Mouse (Mus musculus) heart, embryonic 12.5 days (tissue): ENCODE measurements at regions not wholly inside any gene's neighbourhood (a gene's known extent, or its start where the extent isn't known, plus 50 kb on each side); places are given as distances from the start of the nearest gene placed in this dataset.

ENCODE experiments used
- ATAC-seq: fragments of 200-750 bp; cut with Nextera tagmentation; 2 replicates; pipeline ENCODE4 v1.8.0; 2017; ENCODE audit warnings: moderate TSS enrichment, moderate library complexity; ENCODE audit not compliant: insufficient number of reproducible peaks, low FRiP score
- H3K27ac ChIP-seq: fragments of 300-500 bp; sonication (generic); 2 replicates; pipeline ENCODE4 v1.5.1; 2016; ENCODE audit warnings: mild to moderate bottlenecking, moderate library complexity; ENCODE audit not compliant: poor library complexity, severe bottlenecking
- H3K27me3 ChIP-seq: fragments of 300-500 bp; sonication (generic); replicated peaks from 2 replicates; pipeline ENCODE4 v1.6.1; 2016; ENCODE audit warnings: mild to moderate bottlenecking, moderate library complexity
- H3K36me3 ChIP-seq: fragments of 300-500 bp; sonication (generic); 2 replicates; pipeline ENCODE4 v1.6.1; 2016; ENCODE audit warnings: mild to moderate bottlenecking, moderate library complexity
- H3K4me1 ChIP-seq: fragments of 300-500 bp; sonication (generic); replicated peaks from 2 replicates; pipeline ENCODE4 v1.6.1; 2016; ENCODE audit warnings: mild to moderate bottlenecking
- H3K4me2 ChIP-seq: fragments of 300-500 bp; sonication (generic); 2 replicates; pipeline ENCODE4 v1.6.1; 2016; ENCODE audit warnings: mild to moderate bottlenecking, moderate library complexity
- H3K4me3 ChIP-seq: fragments of 300-500 bp; sonication (generic); 2 replicates; pipeline ENCODE4 v1.5.1; 2016; ENCODE audit warnings: mild to moderate bottlenecking
- H3K9ac ChIP-seq: fragments of 300-500 bp; sonication (generic); 2 replicates; pipeline ENCODE4 v1.6.1; 2016; ENCODE audit warnings: mild to moderate bottlenecking, moderate library complexity
- H3K9me3 ChIP-seq: fragments of 300-500 bp; sonication (generic); replicated peaks from 2 replicates; pipeline ENCODE4 v1.6.1; 2016; ENCODE audit warnings: mild to moderate bottlenecking, moderate library complexity
- WGBS: fragments of 180-500 bp; shearing (Covaris S2); methylation state at CpG from one replicate; pipeline ENCODE4 v1.1.7; 2016; 5-methylcytosine and 5-hydroxymethylcytosine counted together

- Histone ChIP-seq H3K27ac (no peak overlapping the region), H3K9me3 (no peaks in the 10 kb centered on the region), H3K36me3 (no peaks in the 10 kb centered on the region), H3K27me3 (no peaks in the 10 kb centered on the region), H3K9ac (no peak overlapping the region), H3K4me2 (no peak overlapping the region), H3K4me1 (no peaks in the 10 kb centered on the region), H3K4me3 (no peak overlapping the region)
- WGBS: 29% methylated on average over 5 of the region's 5 CpGs
- no peak for ATAC-seq
Measured at GRCm38 (mm10) chr6:133904501-133904900, 50.9 kb upstream of the Kap start.

GRCm38 (mm10) chr6:133934667-133935066, 81.1 kb upstream of the Kap start:
- no peak for ATAC-seq
- WGBS: 87% methylated on average over 7 of the region's 7 CpGs
- no peaks in the 10 kb centered on the region for H3K9me3 ChIP-seq

DNA sequence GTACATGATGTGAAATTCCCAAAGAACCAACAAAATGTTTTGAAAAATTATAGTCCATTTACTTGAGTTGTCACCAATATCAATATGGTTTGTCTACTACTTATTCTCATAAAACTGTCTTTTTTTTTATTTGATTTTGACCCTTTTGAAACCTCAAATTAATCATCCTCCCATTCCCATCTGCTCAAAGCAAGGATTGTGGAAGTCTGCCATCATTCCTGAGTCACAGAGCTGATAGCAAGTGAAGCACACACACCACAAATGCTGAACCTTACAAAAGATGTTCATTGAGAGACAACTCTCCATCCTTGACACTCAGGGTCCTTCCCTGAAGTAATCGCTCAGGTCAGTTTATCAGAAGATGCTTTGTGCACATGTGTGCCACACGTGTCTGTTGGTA, 82.1 kb upstream of the Kap start:
- no peaks in the 10 kb centered on the region for H3K36me3 ChIP-seq
- WGBS: 78% methylated on average over 2 of the region's 2 CpGs
- ATAC-seq: no peak
- H3K27ac ChIP-seq: no peak overlapping the region
- no peak overlapping the region for H3K4me3 ChIP-seq
- no peak overlapping the region for H3K4me2 ChIP-seq
- no peak overlapping the region for H3K9ac ChIP-seq
- no peaks in the 10 kb centered on the region for H3K9me3 ChIP-seq
- no peaks in the 10 kb centered on the region; the same call in 1 of the 2 replicates for H3K27me3 ChIP-seq
- no peaks in the 10 kb centered on the region for H3K4me1 ChIP-seq

More at GRCm38 (mm10) chr6:133934667-133935066, 81.1 kb upstream of the Kap start:
- no peak overlapping the region for H3K27ac ChIP-seq
- H3K9ac ChIP-seq: no peak overlapping the region
- H3K4me2 ChIP-seq: no peak overlapping the region
- no peak overlapping the region for H3K4me3 ChIP-seq
- no peaks in the 10 kb centered on the region; the same call in 1 of the 2 replicates for H3K27me3 ChIP-seq
- H3K36me3 ChIP-seq: no peaks in the 10 kb centered on the region
- H3K4me1 ChIP-seq: no peaks in the 10 kb centered on the region

DNA sequence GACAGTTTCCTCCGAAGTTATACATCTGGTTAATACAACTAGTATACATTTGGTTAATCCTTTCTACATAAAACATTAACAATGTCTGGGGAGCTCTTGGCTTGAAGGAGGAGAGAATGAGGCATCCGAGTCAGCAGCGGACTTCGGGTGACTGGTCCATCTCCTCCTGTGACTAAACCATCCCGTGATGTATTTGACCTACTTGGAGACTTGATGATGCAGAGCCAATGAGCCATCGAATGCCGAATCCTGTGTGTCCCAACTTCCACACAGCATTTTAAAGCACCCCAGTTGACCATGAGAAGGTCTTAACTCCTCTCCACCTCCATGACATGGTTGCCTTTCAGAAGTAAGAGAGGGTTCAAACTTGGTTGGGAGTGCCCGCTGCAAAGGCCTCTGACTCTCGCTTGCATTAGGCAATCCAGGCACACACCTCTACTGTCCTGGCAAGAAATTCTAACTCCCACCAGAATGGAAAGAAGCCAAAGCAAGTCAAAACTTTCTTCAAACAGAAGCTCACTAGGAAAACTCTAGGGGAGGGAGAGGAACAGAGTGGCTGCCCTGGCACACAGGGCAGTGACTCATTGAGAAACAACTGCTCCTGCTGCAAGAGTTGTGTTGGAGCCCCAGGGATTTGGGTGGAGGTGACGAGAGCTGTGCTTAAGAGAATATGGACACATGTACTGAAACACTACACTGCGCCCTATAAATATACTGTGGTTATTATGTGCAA, 75.4 kb upstream of the Etv6 start:
- Histone ChIP-seq H3K27me3 (no peaks in the 10 kb centered on the region), H3K27ac (no peak overlapping the region), H3K4me1 (no peaks in the 10 kb centered on the region), H3K9me3 (no peaks in the 10 kb centered on the region), H3K4me2 (no peak overlapping the region), H3K9ac (no peak overlapping the region), H3K36me3 (no peaks in the 10 kb centered on the region), H3K4me3 (no peak overlapping the region)
- WGBS: 72% methylated on average over 11 of the region's 11 CpGs
- no peak for ATAC-seq

- no peaks in the 10 kb centered on the region for H3K9me3 ChIP-seq
- no peak overlapping the region for H3K9ac ChIP-seq
- H3K27me3 ChIP-seq: no peaks in the 10 kb centered on the region
- 22% methylated on average over 7 of the region's 7 CpGs for WGBS
- no peak for ATAC-seq
- H3K4me1 ChIP-seq: no peaks in the 10 kb centered on the region
- no peak overlapping the region for H3K4me2 ChIP-seq
- no peak overlapping the region for H3K4me3 ChIP-seq
- H3K36me3 ChIP-seq: no peaks in the 10 kb centered on the region
- H3K27ac ChIP-seq: no peak overlapping the region
Measured at GRCm38 (mm10) chr6:133960713-133961112, 74.8 kb upstream of the Etv6 start.

GRCm38 (mm10) chr6:133962641-133963040, 72.9 kb upstream of the Etv6 start:
- Histone ChIP-seq H3K4me2 (no peak overlapping the region), H3K27me3 (no peaks in the 10 kb centered on the region), H3K4me1 (no peaks in the 10 kb centered on the region), H3K9me3 (no peaks in the 10 kb centered on the region), H3K4me3 (no peak overlapping the region), H3K27ac (no peak overlapping the region), H3K36me3 (no peaks in the 10 kb centered on the region), H3K9ac (no peak overlapping the region)
- 84% methylated on average over 5 of the region's 5 CpGs for WGBS
- ATAC-seq: no peak

GRCm38 (mm10) chr6:133963264-133963663, 72.2 kb upstream of the Etv6 start:
- Histone ChIP-seq H3K4me3 (no peak overlapping the region), H3K4me1 (no peaks in the 10 kb centered on the region), H3K27me3 (no peaks in the 10 kb centered on the region), H3K4me2 (no peak overlapping the region), H3K9ac (no peak overlapping the region), H3K36me3 (no peaks in the 10 kb centered on the region), H3K27ac (no peak overlapping the region), H3K9me3 (no peaks in the 10 kb centered on the region)
- no peak for ATAC-seq
- 83% methylated on average over 6 of the region's 6 CpGs for WGBS

DNA sequence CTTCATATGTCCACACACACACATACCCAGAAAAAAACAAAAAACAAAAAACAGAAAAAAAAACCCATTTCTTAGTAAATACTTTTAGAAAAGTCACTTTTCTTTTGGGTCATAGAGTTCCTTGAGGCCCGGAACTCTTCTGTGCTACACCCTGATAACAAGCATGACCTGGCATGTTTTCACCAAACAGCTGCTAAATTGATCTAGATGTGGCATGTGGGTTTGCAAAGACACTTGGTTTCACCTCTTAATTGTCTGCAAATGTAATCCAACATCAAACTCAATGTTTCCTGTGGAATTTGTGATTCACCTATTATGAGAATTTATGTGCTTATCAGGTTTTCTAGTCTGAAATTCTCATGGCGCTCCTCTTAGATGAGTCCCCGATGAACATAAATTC, 68.2 kb upstream of the Etv6 start:
- 78% methylated on average over 3 of the region's 3 CpGs for WGBS
- Histone ChIP-seq H3K27me3 (no peaks in the 10 kb centered on the region), H3K4me3 (no peak overlapping the region), H3K9ac (no peak overlapping the region), H3K4me2 (no peak overlapping the region), H3K9me3 (no peaks in the 10 kb centered on the region), H3K27ac (no peak overlapping the region), H3K36me3 (no peaks in the 10 kb centered on the region), H3K4me1 (no peaks in the 10 kb centered on the region)
- no peak for ATAC-seq

DNA sequence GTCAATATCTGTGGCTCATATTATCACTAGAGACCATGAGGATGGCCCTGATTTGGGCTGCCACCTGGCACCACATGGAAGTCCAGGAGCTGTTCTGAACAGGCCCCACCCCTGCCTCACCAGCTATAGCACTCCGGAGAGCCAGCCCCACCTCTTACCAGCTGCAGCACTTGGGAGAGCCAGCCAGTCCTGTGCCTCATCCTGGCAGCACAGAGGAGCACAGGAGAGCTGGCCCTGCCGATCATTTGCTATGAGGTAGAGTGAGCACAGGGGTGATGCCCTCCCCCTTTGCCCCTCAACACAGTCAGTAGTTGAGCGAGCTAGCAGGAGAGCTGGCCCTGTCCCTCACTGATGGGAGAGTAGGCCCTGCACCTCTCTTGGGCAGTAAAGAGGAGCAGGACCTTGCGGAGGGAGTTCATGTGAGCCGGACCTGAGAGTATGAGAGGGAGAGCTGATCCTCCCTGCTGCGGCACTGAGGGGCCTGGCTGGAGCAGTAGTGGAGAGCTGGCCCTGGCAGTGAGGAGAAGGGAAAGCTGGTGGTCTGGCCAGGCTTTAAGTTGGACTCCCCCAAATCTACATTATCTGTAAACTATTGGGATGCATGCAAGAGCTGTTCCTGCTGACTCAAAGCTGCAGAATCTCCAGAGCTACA, 63.3 kb upstream of the Etv6 start:
- Histone ChIP-seq H3K9me3 (no peaks in the 10 kb centered on the region), H3K27ac (no peak overlapping the region), H3K4me2 (no peak overlapping the region), H3K4me1 (no peaks in the 10 kb centered on the region), H3K9ac (no peak overlapping the region), H3K4me3 (no peak overlapping the region), H3K36me3 (no peaks in the 10 kb centered on the region), H3K27me3 (no peaks in the 10 kb centered on the region)
- ATAC-seq: no peak
- WGBS: 73% methylated on average over 6 of the region's 6 CpGs

GRCm38 (mm10) chr6:133973205-133973838, 62.2 kb upstream of the Etv6 start:
- Histone ChIP-seq H3K36me3 (no peaks in the 10 kb centered on the region), H3K4me3 (no peak overlapping the region), H3K4me1 (no peaks in the 10 kb centered on the region), H3K27ac (no peak overlapping the region), H3K9ac (no peak overlapping the region), H3K9me3 (no peaks in the 10 kb centered on the region), H3K4me2 (no peak overlapping the region), H3K27me3 (no peaks in the 10 kb centered on the region)
- ATAC-seq: no peak
- 89% methylated on average over 7 of the region's 7 CpGs for WGBS

DNA sequence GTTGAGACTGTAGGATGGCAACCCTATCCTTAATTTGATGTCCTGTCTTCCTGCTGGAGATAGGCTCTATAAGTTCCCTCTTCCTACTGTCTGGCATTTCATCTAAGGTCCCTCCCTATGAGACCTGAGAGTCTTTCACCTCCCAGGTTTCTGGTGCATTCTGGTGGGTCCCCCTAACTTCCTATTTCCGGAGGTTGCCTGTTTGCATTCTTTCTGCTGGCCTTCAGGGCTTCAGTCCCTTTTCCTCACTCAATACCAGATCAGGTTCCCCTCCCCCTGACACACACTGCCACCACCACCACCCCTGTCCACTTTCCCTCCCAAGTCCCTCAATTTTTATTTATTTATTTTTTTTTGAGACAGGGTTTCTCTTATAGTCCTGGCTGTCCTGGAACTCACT, 59.5 kb upstream of the Etv6 start:
- H3K36me3 ChIP-seq: no peaks in the 10 kb centered on the region
- H3K9me3 ChIP-seq: no peaks in the 10 kb centered on the region
- H3K27ac ChIP-seq: no peak overlapping the region
- no peaks in the 10 kb centered on the region for H3K27me3 ChIP-seq
- no peak overlapping the region for H3K4me3 ChIP-seq
- WGBS: 65% methylated on average over 1 of the region's 1 CpGs
- ATAC-seq: no peak
- no peak overlapping the region for H3K4me2 ChIP-seq
- no peak overlapping the region for H3K9ac ChIP-seq
- H3K4me1 ChIP-seq: no peaks in the 10 kb centered on the region
